Mouse (Mus musculus): ENCODE data around the gene Bptf.
"Not testable (repeated sequence)": the region's sequence is repeated elsewhere in the genome, so short reads cannot be mapped to it uniquely, and the experiment has no call there.

- TF ChIP-seq POLR2A (IDR thresholded peaks at IDR 0.05; ENCODE audit: borderline replicate concordance, insufficient read depth, low read length); CTCF (IDR thresholded peaks at IDR 0.05; ENCODE audit: borderline replicate concordance, insufficient read depth, low read depth, low read length): not testable (repeated sequence)
Observed at GRCm38 (mm10) chr11:107143956-107144355, 12.0 kb upstream of the Bptf start.

All from cerebellum, adult 2 months (tissue).